Mouse (Mus musculus) skeletal muscle tissue, adult 2 months (tissue): ENCODE data around the gene Trmt112.

ENCODE experiments used
- DNase-seq: peaks from one replicate; pipeline ENCODE4 v3.0.0-alpha.2; 2012; ENCODE audit warnings: low read depth, low spot score

The Trmt112 gene

DNA sequence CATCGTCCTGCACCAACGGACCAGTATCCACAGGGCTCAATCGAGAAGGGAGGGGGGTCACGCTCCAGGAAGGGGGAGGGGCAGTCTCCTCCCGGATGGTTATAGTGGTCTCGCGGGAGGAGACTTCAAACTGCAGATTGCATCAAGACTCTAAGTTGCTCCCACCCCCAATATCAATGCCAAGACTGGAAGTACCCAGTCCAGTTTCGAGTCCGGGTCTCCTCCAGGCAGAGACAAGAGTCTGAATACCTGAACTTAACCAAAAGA is 15.7 kb downstream of the Trmt112 start, which contains the start of gene Catsperz:
TSS of gene Catsperz (minus strand) at position 74 of the 267 bp plus-strand sequence.
- no peak for DNase-seq

DNA sequence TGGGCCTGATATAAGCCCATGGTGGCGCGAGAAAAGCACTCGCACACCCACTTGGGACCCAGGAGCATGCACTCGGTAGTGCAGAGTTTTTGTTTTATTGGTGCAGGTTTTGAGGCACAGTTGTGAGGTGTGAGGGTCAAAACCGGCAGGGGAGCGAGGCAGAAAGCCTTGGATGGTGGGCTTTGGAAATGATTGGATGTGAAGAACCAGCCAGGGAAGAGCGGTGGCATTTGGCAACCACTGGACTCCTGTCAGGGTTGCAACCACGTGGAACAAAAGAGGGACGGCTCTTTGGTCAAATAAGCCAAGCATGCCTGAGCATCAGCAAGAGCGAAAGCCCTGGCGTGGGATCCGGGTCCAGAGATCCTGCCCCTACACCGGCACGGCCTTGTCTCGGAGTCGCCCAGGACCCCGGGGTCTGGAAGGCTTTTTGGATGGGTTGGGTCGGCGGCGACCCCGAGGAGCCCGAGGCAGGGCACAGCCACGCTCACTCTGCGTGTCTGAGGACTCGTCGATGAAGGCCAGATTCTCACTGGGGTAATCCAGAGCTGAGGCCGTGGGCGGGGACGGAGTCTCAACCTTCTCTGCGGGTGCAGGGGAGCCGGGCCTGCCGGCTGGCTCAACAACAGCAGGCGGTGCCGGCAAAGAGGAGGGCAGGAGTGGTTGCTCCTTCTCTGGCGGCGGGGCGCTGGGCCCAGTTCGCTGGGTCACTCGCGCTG is 16.3 kb downstream of the Trmt112 start:
- no peak for DNase-seq

DNA sequence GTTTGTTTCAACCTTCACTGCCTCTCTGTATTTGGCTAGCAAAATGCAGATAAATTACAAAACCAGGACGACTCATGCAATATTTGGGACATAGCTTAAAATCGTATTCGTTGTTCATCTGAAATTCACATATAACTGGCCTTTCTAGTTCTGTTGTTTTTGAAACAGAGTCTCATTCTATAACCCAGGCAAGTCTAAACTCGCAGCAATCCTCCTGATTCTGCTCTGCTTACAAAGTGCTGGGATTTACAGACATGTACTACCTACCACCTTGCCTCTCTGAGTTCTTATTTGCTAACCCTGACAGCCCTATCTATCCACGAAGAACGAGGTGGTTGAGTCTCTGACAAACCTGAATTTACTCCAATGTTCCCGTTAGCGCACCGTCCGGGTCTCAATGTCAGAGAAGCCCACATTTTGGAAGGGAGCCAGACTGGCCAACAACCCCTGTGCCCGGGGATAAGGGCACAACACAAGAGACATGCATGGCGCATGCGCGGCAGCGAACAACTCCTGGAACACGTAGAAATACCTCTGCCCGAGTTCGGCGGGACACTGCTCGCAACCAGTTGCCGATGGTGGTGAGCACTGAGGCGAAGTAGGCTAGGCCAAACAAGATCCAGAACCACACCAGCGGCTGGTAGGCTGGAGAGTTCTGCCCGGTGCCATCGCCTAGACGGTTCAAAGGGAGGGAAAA is 17.2 kb downstream of the Trmt112 start:
- DNase-seq: no peak

DNA sequence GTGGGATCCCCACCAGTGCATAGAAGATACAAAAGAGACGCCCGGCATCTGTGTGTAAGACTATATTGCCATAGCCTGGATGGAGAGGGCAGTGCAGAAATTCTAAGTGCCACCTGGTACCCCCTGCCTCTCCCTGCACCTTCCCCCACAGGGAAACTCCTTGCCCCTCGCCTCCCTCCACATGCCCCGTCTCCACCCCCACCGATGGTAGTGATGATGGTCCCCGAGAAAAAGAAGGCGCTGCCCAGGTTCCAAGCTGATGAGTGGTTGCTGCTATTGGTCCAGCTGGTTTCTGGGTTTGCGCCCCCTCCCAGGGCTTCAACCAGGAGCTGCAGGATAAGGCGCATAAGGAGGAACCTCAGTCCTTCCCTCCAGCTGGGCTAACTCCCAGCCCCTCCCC is 18.6 kb downstream of the Trmt112 start:
- no peak for DNase-seq

DNA sequence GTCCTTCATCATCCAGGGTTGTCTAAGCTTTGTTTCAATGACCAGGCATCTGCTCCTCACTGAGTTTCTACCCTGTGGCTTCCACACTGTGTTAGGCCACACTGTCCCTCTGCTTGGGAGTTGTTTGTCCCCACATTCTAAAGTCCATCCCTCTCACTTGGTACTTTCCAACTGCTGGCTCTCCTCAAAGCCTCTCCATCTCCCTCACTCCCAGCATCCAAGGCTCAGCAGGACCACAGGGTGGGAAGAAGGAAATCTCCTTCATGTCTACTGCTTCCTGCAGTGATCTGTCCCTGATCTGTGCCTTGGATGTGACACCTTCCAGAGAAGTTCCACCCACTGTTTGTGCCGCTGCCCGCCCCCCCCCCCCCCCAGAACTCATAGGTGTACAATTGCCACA is 21.5 kb downstream of the Trmt112 start:
- DNase-seq: no peak

DNA sequence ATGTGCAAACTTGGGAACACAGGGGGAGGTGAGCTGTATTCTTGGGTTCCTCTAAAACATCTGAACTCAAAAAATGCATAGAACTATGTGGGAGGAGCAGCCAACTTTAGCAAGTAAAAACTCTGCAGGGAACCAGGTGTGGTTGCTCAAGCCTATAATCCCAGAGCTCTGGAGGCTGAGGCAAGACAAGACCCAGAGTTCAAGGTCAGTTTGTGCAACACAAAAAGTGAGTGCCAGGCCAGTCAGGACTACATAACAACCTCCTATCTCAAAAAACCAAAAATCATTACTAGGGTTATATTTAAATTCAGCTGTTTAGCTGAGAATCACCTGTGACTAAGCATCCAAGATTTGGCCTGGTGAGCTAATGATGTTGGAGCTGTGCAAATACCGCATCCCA is 22.5 kb downstream of the Trmt112 start:
- DNase-seq: no peak

DNA sequence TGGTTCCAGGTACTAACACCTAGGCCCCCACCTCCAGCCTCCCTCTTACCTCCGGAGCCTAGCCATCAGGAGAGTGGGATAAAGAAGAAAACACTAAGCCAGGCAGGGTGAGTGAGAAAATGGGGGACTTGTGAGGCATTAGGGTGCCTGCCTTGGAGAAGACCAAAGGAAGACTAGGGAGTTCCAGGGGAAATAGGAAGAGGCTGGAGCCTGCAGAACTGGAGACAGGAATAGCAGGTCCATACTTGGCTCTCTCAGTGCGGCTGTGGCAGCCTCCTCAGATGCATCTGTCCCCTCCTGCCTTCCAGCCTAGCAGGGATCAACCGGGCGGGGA is 23.6 kb downstream of the Trmt112 start:
- DNase-seq: no peak

DNA sequence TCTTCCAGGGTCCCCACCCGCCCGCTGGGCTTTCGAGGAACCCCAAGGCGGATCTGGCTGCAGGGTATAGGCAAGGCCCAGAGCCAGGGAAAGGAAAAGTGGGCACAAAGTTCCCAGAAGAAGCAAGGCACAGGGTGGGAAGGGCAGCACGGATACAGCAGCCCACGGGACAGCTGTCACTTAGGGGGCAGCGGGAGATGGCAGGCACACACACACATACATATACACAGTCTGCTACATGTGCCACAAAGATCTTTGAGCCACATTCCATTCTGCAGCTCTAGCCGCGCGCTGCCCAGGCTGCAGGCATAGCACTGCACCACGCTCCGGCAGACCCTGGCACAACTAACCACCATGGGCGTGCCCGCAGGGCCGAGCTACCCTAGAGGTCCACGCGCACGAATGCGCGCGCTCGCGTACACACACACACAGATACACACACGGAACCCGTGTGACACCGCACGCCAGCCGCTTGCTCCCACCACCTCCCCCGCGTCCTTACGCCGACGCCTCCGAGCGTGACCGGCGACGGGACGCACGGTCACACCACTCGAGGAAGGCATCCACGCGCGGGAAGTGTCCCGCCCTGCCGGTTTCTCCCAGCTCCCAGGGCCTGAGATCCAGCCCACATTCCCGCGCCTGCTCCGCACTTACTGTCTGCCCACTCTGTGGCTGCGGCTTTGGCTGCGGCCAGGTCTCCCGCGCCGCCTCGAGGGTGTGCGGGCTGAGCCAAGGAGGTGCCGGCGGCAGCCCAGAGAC is 24.1 kb downstream of the Trmt112 start:
- DNase-seq: no peak

DNA sequence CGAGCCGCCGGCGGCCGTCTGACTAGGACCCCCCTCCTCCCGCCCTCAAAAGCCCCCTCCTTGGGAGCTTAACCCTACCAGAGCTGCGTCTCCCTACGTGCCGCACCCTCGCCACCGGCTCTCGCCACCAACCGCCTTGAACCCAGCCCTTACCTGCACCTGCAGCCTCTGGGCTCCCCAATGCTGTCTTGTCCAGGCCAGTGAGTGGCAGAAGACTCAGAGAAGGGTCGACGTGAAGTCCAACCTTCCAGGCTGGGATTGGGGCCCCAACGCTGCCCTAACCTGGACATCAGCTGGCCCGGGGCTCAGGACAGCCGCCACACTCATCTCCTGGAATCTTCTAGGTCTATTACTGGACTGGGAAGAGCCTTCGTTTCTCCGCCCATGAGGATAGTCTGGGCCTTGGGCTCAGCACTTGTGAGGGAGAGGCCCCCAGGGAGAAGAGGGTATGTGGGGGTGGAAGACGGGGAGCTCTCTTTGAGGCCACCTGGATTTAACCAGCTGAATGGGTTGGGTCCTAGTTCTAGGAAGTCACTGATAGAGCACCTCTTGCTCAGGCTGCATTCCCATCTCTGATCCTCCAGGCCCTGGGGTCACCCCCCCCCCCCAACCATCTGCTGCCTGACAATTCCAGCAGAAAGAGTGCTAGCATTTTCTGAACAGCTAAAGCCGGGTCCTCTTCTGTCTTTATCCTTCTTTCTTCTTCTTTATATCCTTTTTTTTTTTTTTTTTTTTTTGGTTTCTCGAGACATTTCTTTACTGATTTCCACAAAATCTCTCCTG is 24.9 kb downstream of the Trmt112 start, which contains the start of gene Kcnk4:
TSS of gene Kcnk4 (minus strand) at position 321 of the 783 bp plus-strand sequence.
- no peak for DNase-seq

DNA sequence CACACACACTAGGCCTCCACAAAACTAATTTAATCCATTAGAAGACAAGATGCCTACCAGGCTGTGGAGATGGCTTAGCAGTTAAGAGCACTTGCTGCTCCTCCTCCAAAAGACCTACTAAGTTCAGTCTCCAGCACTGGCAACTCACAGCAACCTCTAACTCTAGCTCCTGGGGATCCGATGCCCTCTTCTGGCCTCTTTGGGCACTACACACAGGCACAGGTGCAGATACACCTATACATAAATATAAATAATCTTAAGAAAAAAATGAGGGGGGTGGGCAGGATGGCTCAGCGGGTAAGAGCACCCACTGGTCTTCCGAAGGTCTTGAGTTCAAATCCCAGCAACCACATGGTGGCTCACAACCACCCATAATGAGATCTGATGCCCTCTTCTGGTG is 26.8 kb downstream of the Trmt112 start:
- DNase-seq: no peak

DNA sequence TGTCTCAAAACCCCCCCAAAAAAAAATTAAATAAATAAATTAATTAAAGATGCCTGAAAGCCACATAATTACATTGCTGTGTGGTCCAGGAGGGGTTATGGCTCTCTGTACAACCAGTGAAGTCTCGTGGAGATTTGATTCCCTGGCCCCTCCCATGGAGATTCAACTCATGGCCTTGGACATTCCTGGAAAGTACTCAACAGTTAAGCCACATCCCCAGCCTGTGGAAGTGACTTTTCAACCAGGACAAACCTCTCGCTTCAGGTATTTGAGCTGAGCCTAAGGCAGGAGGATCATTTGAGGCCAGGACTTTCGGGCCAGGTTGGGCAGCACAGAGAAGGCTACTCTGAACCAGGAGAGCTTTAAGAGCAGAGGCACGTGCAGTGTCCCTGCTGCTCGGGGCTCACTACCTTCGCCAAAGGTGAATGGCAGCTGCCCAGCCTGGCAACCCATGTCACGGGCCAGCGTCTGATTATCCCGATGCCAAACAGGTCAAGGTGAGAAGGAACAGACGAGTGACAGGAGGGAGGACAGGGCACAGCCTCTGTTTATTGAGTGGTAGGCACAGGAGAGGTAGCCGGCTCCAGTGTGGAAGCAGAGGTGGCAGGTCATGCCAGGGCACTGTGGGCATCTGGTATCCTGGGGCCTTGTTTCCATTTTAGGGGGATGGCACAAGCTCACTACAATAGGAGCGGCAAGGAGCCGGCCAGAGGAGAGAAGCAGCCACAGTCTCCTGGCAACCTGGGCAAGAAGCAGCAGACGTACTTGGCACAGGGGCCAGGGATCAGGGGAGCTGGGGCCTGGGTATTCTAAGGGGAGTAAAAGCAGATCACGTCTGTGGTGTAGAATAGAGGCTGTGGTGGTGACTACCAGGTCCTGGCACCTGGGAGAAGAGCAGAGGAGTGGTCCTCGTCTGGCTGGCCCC is 28.3 kb downstream of the Trmt112 start:
- DNase-seq: no peak

DNA sequence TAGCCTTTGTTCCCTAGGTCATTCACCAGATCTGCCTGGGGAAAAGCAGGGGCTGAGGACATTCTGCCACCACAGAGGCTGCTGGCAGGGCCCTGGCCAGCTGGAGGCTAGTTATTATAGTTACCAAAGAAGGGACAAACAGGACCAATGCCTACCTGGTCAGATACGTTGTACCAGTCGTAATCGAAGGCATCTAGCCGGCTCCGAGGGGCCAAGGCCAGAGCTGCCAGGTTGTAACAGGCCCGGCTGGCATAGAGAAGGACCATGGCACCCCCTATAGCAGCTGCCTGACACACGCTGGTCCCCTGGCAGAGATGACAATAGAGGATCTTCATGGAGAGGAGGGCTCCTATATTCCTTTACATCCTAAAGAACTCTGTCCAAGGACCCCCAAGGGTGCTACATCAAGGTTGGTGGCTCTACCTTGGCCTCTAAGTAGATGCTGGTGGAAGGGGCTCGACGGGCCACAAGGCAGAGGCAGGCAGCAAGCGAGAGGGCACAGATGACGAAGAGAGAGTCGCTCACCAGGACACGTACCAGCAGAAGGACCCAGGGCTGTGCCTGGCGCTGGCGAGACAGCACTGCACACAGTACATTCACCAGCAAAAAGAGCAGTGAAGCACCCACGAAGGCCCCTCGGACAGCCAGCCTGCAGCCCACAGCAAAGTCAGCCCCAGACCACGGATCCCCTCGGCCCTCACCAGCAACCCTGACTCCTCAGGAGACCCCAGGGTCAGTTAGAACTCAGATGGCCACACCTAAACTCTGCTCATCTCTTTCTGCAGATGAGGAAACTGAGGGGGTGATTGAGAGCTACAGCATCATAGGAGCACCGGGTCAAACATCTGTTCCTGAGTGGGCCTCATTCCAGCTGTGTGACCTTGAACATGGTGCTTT is 29.9 kb downstream of the Trmt112 start:
- DNase-seq: no peak

DNA sequence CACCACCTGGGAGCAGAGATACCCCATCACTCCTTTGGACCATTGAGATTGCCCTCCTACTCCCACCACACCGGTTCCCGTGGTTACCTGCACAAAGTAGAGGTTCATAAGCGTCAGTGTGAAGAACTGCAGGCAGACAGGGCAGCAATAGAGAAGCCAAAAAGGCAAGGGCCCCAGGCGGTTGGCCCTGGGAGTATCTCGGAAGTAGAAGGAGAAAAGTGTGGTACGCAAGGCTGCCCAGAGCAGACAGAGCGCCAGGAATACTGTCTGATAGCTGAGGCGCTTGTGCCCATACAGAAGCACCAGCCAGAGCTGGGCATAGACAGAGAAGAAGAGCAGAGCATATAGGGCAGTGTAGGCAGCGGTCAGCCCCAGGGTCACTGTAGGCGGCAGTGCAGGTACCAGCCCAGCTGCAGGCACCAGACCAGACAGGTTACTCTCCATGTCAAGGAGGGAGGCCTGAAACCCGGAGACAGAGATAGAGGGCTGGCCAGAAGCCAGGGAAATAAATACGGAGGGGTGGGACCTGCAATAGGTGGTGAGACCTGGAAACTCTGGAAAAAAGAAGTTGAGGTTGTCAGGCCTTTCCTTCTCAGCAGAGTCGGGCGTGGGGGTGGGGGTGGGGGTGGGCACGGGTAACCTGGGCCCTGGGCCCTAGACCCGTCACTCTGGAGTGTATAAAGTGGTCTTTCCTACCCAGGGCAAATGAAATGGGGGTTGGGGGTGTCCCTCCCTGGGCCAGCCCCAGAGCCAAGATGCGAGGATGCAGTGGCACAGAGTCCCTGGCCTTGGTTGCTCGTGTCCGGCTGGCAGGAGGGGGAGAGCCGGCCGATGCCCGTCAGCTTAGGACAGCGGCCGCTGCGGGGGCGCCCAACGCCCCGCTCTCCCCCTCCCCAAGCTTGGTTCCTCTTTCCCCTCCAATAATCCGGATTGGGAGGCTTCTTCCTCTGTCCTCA is 31.2 kb downstream of the Trmt112 start:
- no peak for DNase-seq

DNA sequence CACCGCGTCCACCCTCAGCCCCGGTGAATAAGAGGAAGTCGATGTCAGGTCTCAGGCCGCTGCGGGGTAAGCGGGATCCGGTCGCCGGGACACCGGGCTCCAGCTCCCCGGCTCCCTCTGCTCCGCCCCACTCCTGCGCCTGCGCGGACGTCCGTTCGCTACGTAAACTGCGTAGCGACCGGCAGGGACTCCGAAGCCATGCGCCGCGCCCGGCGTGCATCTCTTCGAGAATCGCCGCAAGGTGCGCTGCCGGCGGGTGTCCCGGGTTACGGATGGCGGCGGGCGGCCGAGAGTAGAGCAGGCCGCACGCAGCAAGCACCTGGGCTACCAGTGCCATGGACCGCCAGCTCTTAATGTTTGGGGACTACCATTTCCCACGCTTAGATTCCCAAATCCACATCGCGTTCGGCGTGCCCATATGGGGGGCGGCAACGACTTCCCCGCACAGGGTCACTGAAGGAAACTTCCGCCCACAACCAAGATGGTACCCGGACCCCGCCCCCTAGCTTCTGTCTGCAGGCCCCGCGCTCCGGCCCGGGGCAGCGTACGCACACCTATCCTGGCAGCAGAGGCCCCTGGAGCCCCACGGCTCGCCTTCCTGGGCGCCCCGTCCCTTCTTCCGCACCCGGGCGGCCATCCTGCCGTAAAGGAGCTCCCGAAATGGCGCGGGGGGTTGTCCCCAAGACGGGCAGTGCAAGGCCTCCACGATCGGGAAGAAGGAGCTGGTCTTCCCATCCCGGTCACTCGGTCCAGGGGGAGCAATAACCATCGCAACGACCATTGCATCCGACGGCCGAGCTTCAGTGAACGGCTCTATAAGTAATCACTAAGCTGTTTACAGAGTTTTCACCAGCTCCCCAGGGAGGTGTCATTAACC is 32.1 kb downstream of the Trmt112 start, which contains the start of gene Bad:
TSS of gene Bad (plus strand) at position 490 of the 877 bp plus-strand sequence.
- peak; percentile 95 for DNase-seq

DNA sequence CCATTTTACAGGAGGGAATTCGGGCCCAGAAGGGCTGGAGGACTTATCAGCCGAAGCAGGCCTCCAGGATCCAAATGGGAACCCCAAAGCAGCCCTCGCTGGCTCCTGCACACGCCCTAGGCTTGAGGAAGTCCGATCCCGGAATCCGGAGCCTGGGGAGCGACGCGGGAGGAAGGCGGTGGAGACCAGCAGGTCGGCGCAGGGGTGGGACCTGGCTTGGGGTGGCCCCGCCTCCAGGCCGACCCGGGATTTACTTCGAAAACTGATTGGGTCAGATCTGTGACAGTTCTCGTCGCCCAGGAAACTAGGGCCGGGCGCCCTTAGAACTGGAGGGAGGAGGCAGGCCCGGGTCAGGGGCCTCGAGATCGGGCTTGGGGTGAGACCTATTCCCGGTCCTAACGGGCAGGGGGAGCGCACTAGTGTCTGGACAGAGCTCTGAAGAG is 32.8 kb downstream of the Trmt112 start, which contains the start of gene Gpr137:
TSS of gene Gpr137 (minus strand) at position 232 of the 443 bp plus-strand sequence.
- DNase-seq: peak; percentile 90

DNA sequence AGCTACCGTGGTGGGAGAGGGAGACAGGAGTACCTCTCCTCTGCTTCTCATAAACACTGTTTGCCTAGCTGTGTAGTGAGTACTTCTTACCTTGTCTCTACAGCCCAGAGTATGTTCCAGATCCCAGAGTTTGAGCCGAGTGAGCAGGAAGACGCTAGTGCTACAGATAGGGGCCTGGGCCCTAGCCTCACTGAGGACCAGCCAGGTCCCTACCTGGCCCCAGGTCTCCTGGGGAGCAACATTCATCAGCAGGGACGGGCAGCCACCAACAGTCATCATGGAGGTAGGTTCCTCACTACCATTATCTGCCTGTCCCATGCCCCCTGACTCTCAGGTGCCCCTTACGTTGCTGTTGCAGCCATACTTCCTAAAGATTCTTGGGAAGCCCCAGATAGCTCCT is 33.3 kb downstream of the Trmt112 start:
- DNase-seq: no peak

DNA sequence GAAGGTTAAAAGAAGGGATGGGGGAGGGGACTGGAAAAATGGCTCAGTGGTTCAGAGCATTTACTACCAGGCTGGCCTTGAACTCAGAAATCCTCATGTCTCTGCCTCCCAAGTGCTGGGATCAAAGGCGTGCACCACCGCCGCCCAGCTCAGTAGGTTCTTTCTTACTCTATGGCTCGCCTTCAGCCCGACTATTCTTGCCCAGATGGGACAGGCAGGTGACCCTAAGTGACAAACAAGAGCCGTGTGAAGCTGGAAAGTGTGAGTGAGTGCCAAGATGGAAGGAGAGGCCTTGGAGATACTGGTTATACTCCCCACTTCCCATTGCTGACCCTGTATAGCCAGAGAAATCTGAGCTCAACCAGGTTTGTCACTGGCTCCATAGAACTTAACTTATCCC is 34.2 kb downstream of the Trmt112 start:
- no peak for DNase-seq
